Mouse (Mus musculus) brain, embryonic 14.5 days (tissue): ENCODE results near the gene Alyref.

ENCODE experiments used
- CTCF ChIP-seq: fragments of 200-500 bp; IDR thresholded peaks from 2 replicates; pipeline ENCODE4 v1.5.1; 2012; ENCODE audit warnings: inconsistent platforms, mild to moderate bottlenecking, moderate library complexity, borderline replicate concordance; ENCODE audit not compliant: insufficient read depth, insufficient read length; ENCODE audit errors: extremely low read depth
- POLR2A ChIP-seq: fragments of 200-500 bp; IDR thresholded peaks from 2 replicates; pipeline ENCODE4 v1.6.1; 2012; ENCODE audit warnings: mild to moderate bottlenecking, inconsistent platforms, borderline replicate concordance; ENCODE audit not compliant: poor library complexity, insufficient read depth, insufficient read length, severe bottlenecking; ENCODE audit errors: extremely low read depth

GRCm38 (mm10) chr11:120578694-120579243 is 19.4 kb downstream of the Alyref start:
- TF ChIP-seq CTCF: no peak
- no peak for TF ChIP-seq POLR2A
